Mouse (Mus musculus): ENCODE results near the gene Matk.

- TF ChIP-seq CTCF (IDR thresholded peaks at IDR 0.05; ENCODE audit: low read depth, low read length) (no peak), GATA1 (IDR thresholded peaks at IDR 0.05; ENCODE audit: borderline replicate concordance, low read length) (no peak), TAL1 (conservative IDR thresholded peaks at IDR 0.05; ENCODE audit: low read depth, low read length) (no peak), GATA2 (IDR thresholded peaks at IDR 0.05; ENCODE audit: borderline replicate concordance, low read depth, low read length) (no peak), POLR2AphosphoS5 (IDR thresholded peaks at IDR 0.05; ENCODE audit: insufficient replicate concordance, low read depth, low read length) (no peak)
These were observed 56.8 kb downstream of the Matk start for GRCm38 (mm10) chr10:81309571-81309970.
